Mouse (Mus musculus) mouse embryonic stem cell (cell line): ENCODE measurements around the gene Kpna2.

Experiments used
- in situ Hi-C, 2 experiments: fragments of 300-500 bp; cut with MboI; formaldehyde crosslinking; loops; 1 replicate in 1 of 2; 3 replicates in 1 of 2; pipeline ENCODE4 v1.14.3; 2019 to 2020; ENCODE audit warnings: low sequenced_read_pairs in 2 of 2, low pct_unique_long_range_greater_than_20kb in 1 of 2, mixed read lengths in 1 of 2; ENCODE audit not compliant: unreplicated experiment in 1 of 2

Kpna2 gene

DNA sequence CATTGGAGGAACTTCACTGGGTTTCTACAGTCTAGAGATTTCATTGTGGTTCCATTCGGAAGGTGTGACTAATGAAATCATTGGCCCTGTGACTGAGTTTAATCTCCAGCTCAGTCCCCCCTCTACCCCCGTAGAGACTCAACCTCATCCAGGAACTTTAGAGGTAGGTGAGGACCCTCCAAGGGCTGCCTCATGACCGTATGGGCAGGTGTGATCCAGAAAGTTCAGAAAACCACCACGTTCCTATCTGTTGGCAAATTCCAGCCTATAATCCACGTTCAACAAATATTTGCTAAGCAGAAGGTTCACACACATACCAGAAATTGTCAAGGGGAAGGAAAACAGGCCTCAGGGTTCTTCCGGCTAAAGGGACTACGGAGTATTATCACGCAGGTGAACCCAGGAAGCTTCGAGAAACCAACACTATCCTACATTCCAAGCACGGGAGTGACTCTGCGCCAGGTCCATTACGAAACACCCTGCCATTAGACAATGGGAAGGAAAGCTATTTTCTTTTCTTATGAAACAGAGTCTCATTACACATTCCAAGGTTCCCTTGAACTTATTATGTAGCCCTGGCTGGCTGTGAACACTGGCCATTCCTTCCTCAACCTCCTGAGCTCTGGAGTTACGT, 22.8 kb upstream of the Kpna2 start:
- in situ Hi-C loops = no loop called here

DNA sequence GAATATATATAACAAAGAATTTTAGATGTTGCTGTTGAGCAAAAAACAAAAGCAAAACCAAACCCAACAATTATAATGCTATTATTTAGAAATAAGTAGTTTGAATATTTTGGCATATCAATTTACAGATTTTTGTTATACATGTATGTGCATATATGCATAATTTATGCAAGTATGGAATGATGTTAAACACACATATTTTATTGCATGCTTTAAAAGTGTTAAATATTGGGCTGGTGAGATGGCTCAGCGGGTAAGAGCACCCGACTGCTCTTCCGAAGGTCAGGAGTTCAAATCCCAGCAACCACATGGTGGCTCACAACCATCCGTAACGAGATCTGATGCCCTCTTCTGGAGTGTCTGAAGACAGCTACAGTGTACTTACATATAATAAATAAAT, 20.4 kb upstream of the Kpna2 start:
- in situ Hi-C loops = loop anchor here (10.0 kb wide), 1 partner anchor 135 kb away; no protein-coding TSS in a partner anchor

DNA sequence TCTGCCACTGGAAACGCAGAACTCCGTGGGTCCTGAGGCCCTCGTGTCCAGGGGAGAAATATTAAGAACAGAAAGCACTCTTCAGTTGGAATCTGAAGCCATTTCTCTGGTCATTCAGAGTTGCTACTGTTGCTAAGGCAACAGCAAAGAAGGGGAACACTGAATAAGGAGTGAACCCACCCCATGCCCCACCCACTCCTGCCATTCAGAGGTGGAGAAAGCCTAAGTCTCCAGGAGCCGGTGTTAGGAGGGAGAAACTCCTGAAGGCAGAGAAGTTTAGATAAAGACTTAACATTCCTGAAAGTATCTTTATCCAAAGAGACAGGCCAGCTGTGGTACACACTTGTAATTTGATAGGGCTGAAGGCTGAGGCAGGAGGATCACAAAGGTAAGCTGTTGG, 20.0 kb upstream of the Kpna2 start:
- in situ Hi-C loops = loop anchor here (10.0 kb wide), 1 partner anchor 135 kb away; no protein-coding TSS in a partner anchor

DNA sequence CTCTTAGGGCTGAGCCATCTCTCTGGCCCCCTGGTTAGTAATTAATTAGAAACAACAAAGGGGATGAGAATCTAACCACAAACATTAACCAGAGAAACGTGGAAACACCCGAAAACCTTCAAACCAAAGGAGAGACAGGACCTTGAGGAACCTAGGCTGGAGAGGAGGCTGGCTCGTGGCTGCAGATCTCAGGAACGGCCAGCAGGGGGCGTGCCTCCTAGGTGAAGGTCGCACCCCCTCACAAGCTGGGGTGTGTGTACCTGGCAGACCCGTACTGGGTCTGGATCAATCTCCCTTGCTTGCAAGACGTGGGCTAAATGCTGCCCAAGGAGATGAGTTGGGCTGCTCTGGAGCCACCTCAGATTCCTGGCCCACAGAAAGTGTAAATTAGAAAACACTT, 19.3 kb upstream of the Kpna2 start:
- in situ Hi-C loops = loop anchor here (10.0 kb wide), 1 partner anchor 136 kb away; no protein-coding TSS in a partner anchor

DNA sequence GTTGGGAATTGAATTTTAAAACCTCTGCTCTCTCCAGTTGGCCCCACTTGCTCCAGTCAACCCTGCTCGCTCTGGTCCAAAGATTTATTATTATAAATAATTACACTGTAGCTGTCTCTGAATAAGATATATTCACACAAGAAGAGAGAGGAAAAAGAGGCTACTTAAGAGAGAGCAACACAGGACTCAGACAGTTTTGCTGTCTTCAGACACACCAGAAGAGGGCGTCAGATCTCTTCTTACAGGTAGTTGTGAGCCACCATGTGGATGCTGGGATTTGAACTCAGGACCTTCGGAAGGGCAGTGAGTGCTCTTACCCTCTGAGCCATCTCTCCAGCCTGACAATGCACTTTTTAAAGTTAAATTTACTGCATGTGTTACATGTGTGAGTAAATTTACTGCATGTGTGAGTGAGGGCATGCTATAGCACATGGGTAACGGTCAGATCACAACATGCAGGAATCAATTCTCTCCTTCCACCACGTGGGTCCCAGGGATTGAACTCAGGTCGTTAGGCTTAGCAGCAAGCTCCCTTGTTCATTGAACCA, 18.1 kb upstream of the Kpna2 start:
- in situ Hi-C loops = loop anchor here (10.0 kb wide), 1 partner anchor 137 kb away; no protein-coding TSS in a partner anchor

DNA sequence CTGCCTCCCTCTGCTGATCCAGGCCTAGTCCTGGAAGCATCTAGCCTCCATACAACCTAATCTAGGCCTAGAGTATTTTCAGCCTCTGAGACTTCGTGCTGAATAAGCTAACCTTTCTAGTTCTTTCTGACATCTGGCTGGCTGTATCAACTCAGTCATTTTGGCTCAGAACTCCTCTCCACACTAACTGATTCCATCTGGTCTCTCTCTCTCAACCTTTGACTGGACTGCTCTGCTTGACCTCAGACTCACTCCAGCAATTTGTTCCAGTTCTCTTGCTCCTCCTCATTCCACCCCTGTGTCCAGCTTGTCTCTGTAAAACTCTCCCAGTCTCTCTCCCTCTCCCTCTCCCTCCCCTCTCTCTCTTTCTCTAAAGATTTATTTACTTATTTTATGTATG, 17.6 kb upstream of the Kpna2 start:
- in situ Hi-C loops = loop anchor here (10.0 kb wide), 1 partner anchor 138 kb away; no protein-coding TSS in a partner anchor

DNA sequence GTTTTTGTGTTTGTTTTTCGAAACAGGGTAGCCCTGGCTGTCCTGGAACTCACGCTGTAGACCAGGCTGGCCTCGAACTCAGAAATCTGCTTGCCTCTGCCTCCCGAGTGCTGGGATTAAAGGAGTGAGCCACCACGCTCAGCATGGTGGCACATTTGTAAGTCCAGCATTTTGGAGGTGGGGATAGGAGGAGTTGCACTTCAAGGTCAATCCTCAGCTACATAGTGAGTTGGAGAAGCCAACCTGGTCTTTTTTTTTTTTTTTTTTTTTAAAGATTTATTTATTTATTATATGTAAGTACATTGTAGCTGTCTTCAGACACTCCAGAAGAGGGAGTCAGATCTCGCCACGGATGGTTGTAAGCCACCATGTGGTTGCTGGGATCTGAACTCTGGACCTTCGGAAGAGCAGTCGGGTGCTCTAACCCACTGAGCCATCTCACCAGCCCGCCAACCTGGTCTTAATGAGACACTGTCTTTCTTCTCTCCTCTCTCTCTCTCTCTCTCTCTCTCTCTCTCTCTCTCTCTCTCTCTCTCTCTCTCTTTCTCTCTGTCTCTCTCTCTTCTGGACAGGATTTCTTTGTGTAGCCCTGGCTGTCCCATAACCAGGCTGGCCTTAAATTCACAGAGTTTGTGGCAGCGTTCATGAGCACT, 16.3 kb upstream of the Kpna2 start:
- in situ Hi-C loops = loop anchor here (10.0 kb wide), 1 partner anchor 139 kb away; no protein-coding TSS in a partner anchor

DNA sequence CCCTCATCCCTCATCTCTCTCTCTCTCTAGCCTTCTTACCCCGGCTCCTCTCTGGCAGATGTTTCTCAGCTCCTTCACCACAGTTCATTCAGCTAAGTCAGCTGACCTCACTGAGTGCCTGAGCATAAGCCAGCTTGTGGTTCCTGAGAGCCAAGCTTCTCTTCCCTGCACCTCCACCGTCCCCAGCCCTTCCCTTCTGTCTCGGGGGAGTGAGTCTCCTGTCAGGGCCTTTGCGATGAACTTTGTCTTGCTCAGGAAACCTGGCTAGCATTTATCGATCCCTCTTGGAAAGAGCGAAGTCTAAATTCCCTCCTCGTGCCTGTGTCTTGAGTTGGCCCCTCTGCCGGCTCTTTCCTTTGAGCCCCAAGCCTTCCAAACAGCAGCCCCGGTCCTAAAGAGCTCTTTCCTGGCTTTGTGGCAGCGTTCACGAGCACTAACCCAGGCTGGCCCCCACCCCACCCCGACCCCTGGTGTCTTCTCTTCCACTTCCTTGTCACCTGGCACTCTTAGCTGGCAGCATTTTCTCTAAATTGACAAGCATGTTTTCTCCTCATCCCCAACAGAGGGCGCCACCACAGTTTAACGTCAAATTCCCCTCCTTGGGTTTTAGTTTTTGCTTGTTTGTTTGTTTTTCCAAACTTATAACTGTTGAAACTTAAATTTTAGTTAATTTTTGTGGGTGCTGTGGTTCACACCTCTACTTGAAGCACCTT, 15.4 kb upstream of the Kpna2 start:
- in situ Hi-C loops = loop anchor here (10.0 kb wide), 1 partner anchor 140 kb away; no protein-coding TSS in a partner anchor

DNA sequence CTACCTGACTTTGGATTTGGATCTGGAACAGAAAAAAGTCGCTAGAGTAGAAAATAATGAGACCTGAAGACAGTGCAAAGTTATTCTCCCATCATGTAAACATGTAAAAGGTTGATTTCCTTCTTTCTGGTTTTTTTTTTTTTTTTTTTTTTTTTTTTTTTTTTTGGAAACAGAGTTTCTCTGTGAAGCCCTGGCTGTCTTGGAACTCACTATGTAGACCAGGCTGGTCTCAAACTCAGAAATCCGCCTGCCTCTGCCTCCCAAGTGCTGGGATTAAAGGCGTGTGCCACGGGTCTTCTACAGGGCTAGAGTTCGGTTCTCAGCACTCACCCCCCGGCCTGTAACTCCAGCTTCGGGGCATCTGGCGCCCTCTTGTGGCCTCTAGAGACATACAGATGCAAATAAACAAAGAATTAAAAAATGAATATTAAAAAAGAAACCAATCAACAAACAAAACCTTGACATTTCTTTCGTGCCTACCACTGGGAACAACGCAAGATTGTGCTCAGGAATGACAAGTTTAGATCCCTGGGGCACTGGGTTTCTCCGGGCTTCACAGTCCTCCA, 14.8 kb upstream of the Kpna2 start:
- in situ Hi-C loops = loop anchor here (10.0 kb wide), 1 partner anchor 141 kb away; no protein-coding TSS in a partner anchor

DNA sequence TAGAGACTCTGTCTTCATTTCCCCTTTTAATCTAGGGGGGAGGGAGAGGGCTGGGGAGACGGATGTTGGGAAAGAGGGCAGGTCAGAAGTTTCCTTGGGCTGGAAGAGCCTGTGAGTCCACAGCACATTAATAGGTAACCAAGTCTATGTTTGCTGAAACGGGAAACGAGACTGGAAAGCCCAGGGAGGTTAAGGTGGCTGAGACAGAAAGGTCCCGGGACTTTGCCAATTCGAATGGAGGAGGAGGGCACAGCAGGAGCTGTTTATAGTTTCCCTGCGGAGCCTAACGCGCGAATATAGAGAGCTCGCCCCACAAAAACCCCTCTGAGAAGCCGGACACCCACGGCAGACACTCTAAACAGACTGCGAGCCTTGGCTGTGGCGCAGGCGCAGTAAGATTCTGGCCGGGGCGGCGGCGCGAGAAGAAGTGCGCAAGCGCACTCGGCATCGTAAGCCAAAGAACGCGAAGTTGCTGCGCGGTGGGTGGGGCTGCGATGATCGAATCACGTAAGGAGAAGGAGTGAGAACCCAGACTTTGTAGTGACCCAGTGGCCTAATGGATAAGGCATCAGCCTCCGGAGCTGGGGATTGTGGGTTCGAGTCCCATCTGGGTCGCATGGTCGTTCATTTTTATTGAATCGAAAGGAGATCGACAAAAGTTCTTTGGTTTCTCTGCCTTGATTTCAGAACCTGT, 13.1 kb upstream of the Kpna2 start:
- in situ Hi-C loops = loop anchor here (10.0 kb wide), 1 partner anchor 142 kb away; no protein-coding TSS in a partner anchor

DNA sequence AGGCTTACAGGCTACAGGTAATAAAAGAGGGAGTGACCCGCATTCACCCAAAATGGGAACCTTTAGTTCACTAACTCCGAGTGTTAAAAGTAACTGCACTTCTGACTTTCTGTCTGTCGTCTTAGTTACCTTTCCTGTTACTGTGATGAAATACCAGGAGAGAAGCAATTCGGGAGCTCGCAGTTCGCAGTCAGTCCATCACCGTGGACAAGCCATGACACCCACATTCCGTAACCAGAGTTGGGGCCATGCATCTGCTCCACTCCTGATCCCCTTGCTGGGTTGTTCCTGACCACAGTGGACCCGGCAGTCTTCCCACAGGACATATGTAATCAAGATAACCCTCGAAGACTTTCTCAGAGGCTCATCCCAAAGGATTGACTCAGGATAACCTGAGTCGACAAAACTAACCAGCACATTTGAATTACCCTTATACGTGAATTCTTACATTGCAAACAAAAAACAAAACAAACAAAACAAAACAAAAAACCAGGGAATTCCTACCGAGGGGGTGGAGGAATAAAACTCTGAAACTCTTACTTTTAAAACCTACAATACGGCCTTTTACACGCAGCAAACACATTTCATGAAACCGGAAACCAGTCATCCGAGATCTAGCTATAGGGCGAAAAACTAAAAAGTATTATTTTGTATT, 12.5 kb upstream of the Kpna2 start:
- in situ Hi-C loops = loop anchor here (10.0 kb wide), 1 partner anchor 143 kb away; no protein-coding TSS in a partner anchor

DNA sequence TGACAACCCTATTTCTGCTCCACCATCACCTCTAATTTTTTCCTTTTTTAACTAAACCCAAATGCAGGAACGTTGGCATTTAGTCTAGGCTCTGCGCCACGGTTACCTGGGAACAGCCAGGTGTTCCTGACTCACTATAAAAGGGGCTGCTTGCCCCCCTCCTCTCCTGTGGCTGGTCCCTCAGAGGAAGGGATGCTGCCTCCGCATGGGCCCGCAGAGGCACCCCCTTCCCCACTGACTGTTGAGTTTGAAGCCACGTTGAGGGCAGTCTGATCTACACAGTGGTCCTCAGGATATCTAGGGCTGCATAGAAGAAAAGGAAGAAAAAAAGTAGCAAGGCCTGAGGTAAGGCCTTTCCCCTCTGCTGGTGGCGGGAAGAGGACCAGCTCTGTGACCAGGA, 11.8 kb upstream of the Kpna2 start:
- in situ Hi-C loops = loop anchor here (10.0 kb wide), 1 partner anchor 144 kb away; no protein-coding TSS in a partner anchor

DNA sequence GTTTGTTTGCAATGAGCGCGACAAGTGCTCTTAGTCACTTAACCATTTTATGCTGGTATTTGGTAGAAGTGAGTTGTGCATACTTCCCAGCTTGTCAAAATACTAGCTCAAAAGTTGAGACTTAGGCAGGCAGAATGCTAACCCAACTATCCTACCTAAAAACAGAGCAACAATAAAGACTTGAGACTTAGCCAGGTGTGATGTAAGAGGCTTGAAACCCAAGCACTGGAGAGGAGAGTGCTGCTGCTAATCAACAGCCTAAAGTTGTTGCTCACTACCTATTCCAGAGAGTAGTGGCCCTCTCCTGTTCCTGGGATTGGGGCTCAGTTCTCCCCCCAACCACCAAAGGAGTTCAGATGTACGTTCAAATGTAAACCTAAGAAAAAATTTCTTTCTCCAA, 11.1 kb upstream of the Kpna2 start:
- in situ Hi-C loops = loop anchor here (10.0 kb wide), 1 partner anchor 144 kb away; no protein-coding TSS in a partner anchor

DNA sequence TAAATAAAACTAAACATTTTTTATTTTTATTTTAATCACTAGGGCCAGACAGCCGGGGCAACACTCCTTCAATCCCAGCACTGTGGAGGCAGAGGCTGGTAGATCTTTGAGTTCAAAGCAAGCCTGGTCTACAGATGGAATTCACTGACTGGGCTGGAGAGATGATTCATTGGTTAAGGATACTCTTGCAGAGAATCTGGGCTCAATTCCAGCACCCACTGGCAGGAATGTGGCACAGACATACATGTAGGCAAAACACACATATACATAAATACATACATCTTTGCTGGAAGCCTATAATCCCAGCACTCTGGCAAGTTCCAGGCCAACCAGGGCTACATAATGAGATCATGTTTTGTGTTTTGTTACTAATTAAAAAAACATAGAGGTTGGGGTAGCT, 6.2 kb upstream of the Kpna2 start:
- in situ Hi-C loops = no loop called here

DNA sequence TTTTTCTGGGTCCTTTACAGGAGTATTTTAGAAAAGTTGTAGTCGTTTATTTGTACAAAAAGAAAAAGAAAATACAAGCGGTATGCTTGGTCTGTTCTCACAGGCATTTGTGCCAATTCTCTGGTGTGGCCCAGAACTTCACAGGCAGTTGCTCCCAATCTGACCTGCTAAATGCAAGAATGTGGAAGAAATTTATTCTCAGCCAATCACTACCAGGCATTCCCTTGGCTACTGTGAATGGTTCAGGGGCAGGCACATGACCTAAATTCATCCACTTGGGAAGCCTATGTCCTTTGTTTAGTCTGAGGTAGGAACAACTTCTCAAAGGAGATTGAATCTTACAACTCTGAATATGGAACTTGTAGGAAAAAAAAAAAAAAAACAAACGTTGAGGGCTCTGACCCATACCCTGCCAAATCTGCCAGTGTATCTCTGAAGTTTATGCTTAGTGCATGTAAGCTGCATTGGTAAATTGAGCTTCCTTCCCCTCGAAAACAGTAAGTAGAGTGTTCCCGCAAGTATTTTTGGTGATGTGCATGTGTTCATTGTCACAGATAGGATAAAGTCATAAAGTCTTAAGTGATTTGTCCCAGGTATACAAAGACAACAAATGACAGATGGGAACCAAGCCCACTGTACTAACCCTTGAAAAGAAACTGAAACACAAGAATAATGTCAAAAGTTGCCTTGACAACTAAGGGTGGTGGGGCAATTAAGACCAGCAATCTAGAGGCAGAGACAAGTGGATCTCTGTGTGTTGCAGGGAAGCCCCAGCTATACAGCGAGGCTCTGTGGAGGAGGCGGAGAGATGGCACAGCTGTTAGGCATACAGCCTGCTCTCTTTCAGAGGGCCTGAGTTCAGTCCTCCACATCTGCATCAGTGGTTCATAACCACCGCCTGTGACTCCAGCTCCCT, 2.7 kb upstream of the Kpna2 start:
- in situ Hi-C loops = no loop called here

DNA sequence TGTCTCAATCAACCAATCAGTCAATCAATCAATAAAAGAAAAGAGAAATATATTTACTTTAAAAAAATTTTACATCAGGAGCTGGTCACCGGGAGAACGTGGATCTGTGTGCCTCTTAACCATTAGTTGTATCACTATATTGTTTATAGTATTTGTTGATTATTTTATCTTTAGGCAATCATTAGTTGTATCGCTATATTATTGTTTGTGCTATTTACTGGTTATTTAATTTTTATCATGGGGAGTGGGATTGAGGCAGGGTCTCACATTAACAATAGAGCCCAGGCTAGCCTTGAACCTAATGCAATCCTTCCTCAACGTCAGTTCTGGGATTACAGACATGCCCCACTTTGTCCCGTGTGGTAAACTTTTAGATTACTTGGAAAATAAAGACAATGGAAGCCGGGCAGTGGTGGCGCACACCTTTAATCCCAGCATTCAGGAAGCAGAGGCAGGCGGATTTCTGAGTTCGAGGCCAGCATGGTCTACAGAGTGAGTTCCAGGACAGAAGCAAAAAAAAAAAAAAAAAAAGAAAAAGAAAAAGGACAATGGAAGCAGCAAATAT, 690 bp upstream of the Kpna2 start:
- in situ Hi-C loops = no loop called here
